Mouse (Mus musculus): Measurements from ENCODE around the gene Got2.

DNA sequence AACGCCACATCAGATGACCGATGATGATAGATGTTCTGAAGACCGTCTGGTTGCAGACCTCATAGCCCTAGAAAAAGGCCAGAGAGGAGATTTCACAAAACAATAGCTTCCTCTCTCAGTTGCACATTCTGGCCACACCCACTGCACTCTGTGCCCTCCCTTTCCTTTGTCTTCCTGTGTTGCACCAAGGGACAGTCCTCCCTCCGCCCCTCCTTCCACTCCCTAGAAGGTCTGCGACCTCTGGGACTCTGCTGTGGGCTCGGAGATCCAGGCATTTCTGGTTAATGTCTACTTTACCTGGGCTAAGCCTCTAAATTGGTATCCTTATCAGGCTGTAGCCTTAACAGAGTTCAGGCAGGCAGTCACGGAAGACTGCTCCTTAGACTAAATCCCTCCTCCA is 13.5 kb upstream of the Got2 start:
- TF ChIP-seq CTCF (IDR thresholded peaks at IDR 0.05; ENCODE audit: low read depth) = no peak
- no peak for TF ChIP-seq EP300 (IDR thresholded peaks at IDR 0.05; ENCODE audit: low read depth)
